Mouse (Mus musculus) forebrain, embryonic 12.5 days (tissue): ENCODE results near the gene Eral1. TPM values are rescaled to one million over a fixed set of nuclear protein-coding genes. Genes with fewer than 3 reads are reported as not detected.

Source experiments
- ATAC-seq: fragments of 200-750 bp; cut with Nextera tagmentation; 2 replicates; pipeline ENCODE4 v1.8.0; 2017; ENCODE audit warnings: moderate TSS enrichment; ENCODE audit not compliant: low FRiP score
- H3K27ac ChIP-seq: fragments of 300-500 bp; sonication (generic); 2 replicates; pipeline ENCODE4 v1.5.1; 2016; ENCODE audit warnings: mild to moderate bottlenecking
- H3K27me3 ChIP-seq: fragments of 300-500 bp; sonication (generic); 2 replicates; pipeline ENCODE4 v1.6.1; 2016; ENCODE audit warnings: mild to moderate bottlenecking
- H3K36me3 ChIP-seq: fragments of 300-500 bp; sonication (generic); replicated peaks from 2 replicates; pipeline ENCODE4 v1.6.1; 2016; ENCODE audit warnings: mild to moderate bottlenecking
- H3K4me1 ChIP-seq: fragments of 300-500 bp; sonication (generic); 2 replicates; pipeline ENCODE4 v1.6.1; 2016
- H3K4me2 ChIP-seq: fragments of 300-500 bp; sonication (generic); 2 replicates; pipeline ENCODE4 v1.6.1; 2016; ENCODE audit warnings: mild to moderate bottlenecking, moderate library complexity
- H3K4me3 ChIP-seq: fragments of 300-500 bp; sonication (generic); replicated peaks from 2 replicates; pipeline ENCODE4 v1.5.1; 2016; ENCODE audit warnings: mild to moderate bottlenecking
- H3K9ac ChIP-seq: fragments of 300-500 bp; sonication (generic); 2 replicates; pipeline ENCODE4 v1.6.1; 2016; ENCODE audit warnings: mild to moderate bottlenecking
- H3K9me3 ChIP-seq: fragments of 300-500 bp; sonication (generic); 2 replicates; pipeline ENCODE4 v1.6.1; 2016
- WGBS: fragments of 180-500 bp; shearing (Covaris S2); methylation state at CpG from one replicate; pipeline ENCODE4 v1.1.7; 2016; 5-methylcytosine and 5-hydroxymethylcytosine counted together
- polyA plus RNA-seq: library from polyadenylated mRNA; unstranded; fragments of >200 nt; fragmentation: Nextera tagmentation; extraction: Ambion mirVana; gene quantifications from 2 replicates; pipeline ENCODE4 v1.2.1, GENCODE M21; 2016

Eral1 gene
- polyA plus RNA-seq, 1 experiment from 2014 or later: 35.5 TPM

GRCm38 (mm10) chr11:78083595-78083994 is 3.4 kb upstream of the Eral1 start:
- Histone ChIP-seq H3K4me2 (no peak overlapping the region), H3K4me1 (peaks cover 15% of the 10 kb centered on the region), H3K36me3 (no peaks in the 10 kb centered on the region), H3K9me3 (no peaks in the 10 kb centered on the region), H3K27me3 (peaks cover 7% of the 10 kb centered on the region), H3K9ac (no peak overlapping the region), H3K27ac (no peak overlapping the region), H3K4me3 (no peak overlapping the region)
- 62% methylated on average over 1 of the region's 1 CpGs for WGBS
- ATAC-seq: no peak

GRCm38 (mm10) chr11:78074666-78075065 is 5.5 kb downstream of the Eral1 start:
- H3K4me3 ChIP-seq: no peak overlapping the region
- H3K27me3 ChIP-seq: no peaks in the 10 kb centered on the region
- H3K27ac ChIP-seq: no peak overlapping the region
- peaks cover 62% of the 10 kb centered on the region for H3K36me3 ChIP-seq
- no peak for ATAC-seq
- H3K4me1 ChIP-seq: peaks cover 7% of the 10 kb centered on the region
- no peaks in the 10 kb centered on the region for H3K9me3 ChIP-seq
- H3K9ac ChIP-seq: no peak overlapping the region
- H3K4me2 ChIP-seq: no peak overlapping the region
- 81% methylated on average over 4 of the region's 4 CpGs for WGBS

- H3K4me1 ChIP-seq: peaks cover 4% of the 10 kb centered on the region
- no peak overlapping the region for H3K27ac ChIP-seq
- no peak overlapping the region for H3K4me3 ChIP-seq
- no peak for ATAC-seq
- no peaks in the 10 kb centered on the region for H3K27me3 ChIP-seq
- H3K36me3 ChIP-seq: peaks cover 62% of the 10 kb centered on the region
- no peak overlapping the region for H3K4me2 ChIP-seq
- WGBS: 92% methylated on average over 2 of the region's 2 CpGs
- H3K9me3 ChIP-seq: no peaks in the 10 kb centered on the region
- no peak overlapping the region for H3K9ac ChIP-seq
Measured at GRCm38 (mm10) chr11:78074277-78074652, 5.9 kb downstream of the Eral1 start.

- no peak overlapping the region for H3K9ac ChIP-seq
- H3K4me3 ChIP-seq: no peak overlapping the region
- no peaks in the 10 kb centered on the region for H3K27me3 ChIP-seq
- H3K27ac ChIP-seq: no peak overlapping the region
- WGBS: 91% methylated on average over 9 of the region's 9 CpGs
- no peak overlapping the region for H3K4me2 ChIP-seq
- no peak for ATAC-seq
- H3K4me1 ChIP-seq: no peaks in the 10 kb centered on the region
- peaks cover 62% of the 10 kb centered on the region for H3K36me3 ChIP-seq
- no peaks in the 10 kb centered on the region for H3K9me3 ChIP-seq
Measured at GRCm38 (mm10) chr11:78073577-78074276, 6.5 kb downstream of the Eral1 start.

GRCm38 (mm10) chr11:78072425-78073130 is 7.6 kb downstream of the Eral1 start:
- Histone ChIP-seq H3K9me3 (no peaks in the 10 kb centered on the region), H3K4me1 (no peaks in the 10 kb centered on the region), H3K4me3 (no peak overlapping the region), H3K27me3 (no peaks in the 10 kb centered on the region), H3K9ac (no peak overlapping the region), H3K4me2 (no peak overlapping the region), H3K36me3 (peaks cover 57% of the 10 kb centered on the region), H3K27ac (no peak overlapping the region)
- no peak for ATAC-seq
- WGBS: 32% methylated on average over 6 of the region's 6 CpGs

- no peak overlapping the region for H3K9ac ChIP-seq
- H3K36me3 ChIP-seq: peaks cover 51% of the 10 kb centered on the region
- ATAC-seq: no peak
- no peak overlapping the region for H3K4me3 ChIP-seq
- H3K4me1 ChIP-seq: no peaks in the 10 kb centered on the region
- no peak overlapping the region for H3K27ac ChIP-seq
- 86% methylated on average over 5 of the region's 5 CpGs for WGBS
- H3K9me3 ChIP-seq: no peaks in the 10 kb centered on the region
- no peak overlapping the region for H3K4me2 ChIP-seq
- no peaks in the 10 kb centered on the region for H3K27me3 ChIP-seq
Measured at GRCm38 (mm10) chr11:78071938-78072337, 8.2 kb downstream of the Eral1 start.

- Histone ChIP-seq H3K4me2 (no peak overlapping the region), H3K9ac (no peak overlapping the region), H3K9me3 (no peaks in the 10 kb centered on the region), H3K27ac (no peak overlapping the region), H3K36me3 (peaks cover 30% of the 10 kb centered on the region), H3K4me3 (no peak overlapping the region), H3K27me3 (peaks cover 5% of the 10 kb centered on the region; the same call in 1 of the 2 replicates), H3K4me1 (no peaks in the 10 kb centered on the region)
- 83% methylated on average over 6 of the region's 6 CpGs for WGBS
- ATAC-seq: no peak
Measured at GRCm38 (mm10) chr11:78069646-78070045, 10.5 kb downstream of the Eral1 start.

GRCm38 (mm10) chr11:78069130-78069529 is 11.1 kb downstream of the Eral1 start:
- 88% methylated on average over 5 of the region's 5 CpGs for WGBS
- Histone ChIP-seq H3K4me3 (no peak overlapping the region), H3K27ac (no peak overlapping the region), H3K9me3 (no peaks in the 10 kb centered on the region), H3K27me3 (peaks cover 5% of the 10 kb centered on the region; the same call in 1 of the 2 replicates), H3K4me2 (no peak overlapping the region), H3K9ac (no peak overlapping the region), H3K36me3 (peaks cover 25% of the 10 kb centered on the region), H3K4me1 (no peaks in the 10 kb centered on the region)
- no peak for ATAC-seq

- Histone ChIP-seq H3K4me2 (no peak overlapping the region), H3K9ac (no peak overlapping the region), H3K4me3 (no peak overlapping the region), H3K9me3 (no peaks in the 10 kb centered on the region), H3K36me3 (peaks cover 11% of the 10 kb centered on the region), H3K27me3 (peaks cover 5% of the 10 kb centered on the region; the same call in 1 of the 2 replicates), H3K27ac (no peak overlapping the region), H3K4me1 (no peaks in the 10 kb centered on the region)
- no peak for ATAC-seq
- WGBS: 76% methylated on average over 5 of the region's 5 CpGs
Measured at GRCm38 (mm10) chr11:78067566-78067965, 12.6 kb downstream of the Eral1 start.

GRCm38 (mm10) chr11:78066641-78067040 is 13.5 kb downstream of the Eral1 start:
- Histone ChIP-seq H3K4me2 (no peak overlapping the region), H3K4me3 (no peak overlapping the region), H3K4me1 (peaks cover 5% of the 10 kb centered on the region; the same call in 1 of the 2 replicates), H3K27ac (no peak overlapping the region), H3K9ac (no peak overlapping the region), H3K9me3 (no peaks in the 10 kb centered on the region), H3K36me3 (peaks cover 2% of the 10 kb centered on the region; the same call in 1 of the 2 replicates), H3K27me3 (peaks cover 5% of the 10 kb centered on the region; the same call in 1 of the 2 replicates)
- ATAC-seq: no peak
- WGBS: 77% methylated on average over 2 of the region's 2 CpGs

- H3K4me2 ChIP-seq: no peak overlapping the region
- H3K27ac ChIP-seq: no peak overlapping the region
- H3K4me1 ChIP-seq: peaks cover 5% of the 10 kb centered on the region; the same call in 1 of the 2 replicates
- no peak overlapping the region for H3K9ac ChIP-seq
- no peak for ATAC-seq
- peaks cover 5% of the 10 kb centered on the region; the same call in 1 of the 2 replicates for H3K27me3 ChIP-seq
- no peaks in the 10 kb centered on the region for H3K9me3 ChIP-seq
- no peak overlapping the region for H3K4me3 ChIP-seq
- no peaks in the 10 kb centered on the region for H3K36me3 ChIP-seq
- 44% methylated on average over 2 of the region's 2 CpGs for WGBS
Measured at GRCm38 (mm10) chr11:78065906-78066305, 14.3 kb downstream of the Eral1 start.

GRCm38 (mm10) chr11:78062563-78062962 is 17.6 kb downstream of the Eral1 start:
- Histone ChIP-seq H3K9me3 (no peaks in the 10 kb centered on the region), H3K4me1 (peaks cover 5% of the 10 kb centered on the region; the same call in 1 of the 2 replicates), H3K4me2 (no peak overlapping the region), H3K4me3 (no peak overlapping the region), H3K36me3 (peaks cover 24% of the 10 kb centered on the region), H3K27me3 (peaks cover 5% of the 10 kb centered on the region; the same call in 1 of the 2 replicates), H3K27ac (no peak overlapping the region), H3K9ac (no peak overlapping the region)
- no peak for ATAC-seq
- WGBS: 86% methylated on average over 1 of the region's 1 CpGs
